Mouse (Mus musculus) layer of hippocampus, postnatal 36 days (tissue): ENCODE measurements around the gene Zfp286. TPM values are rescaled to one million over a fixed set of nuclear protein-coding genes. Genes with fewer than 3 reads are reported as not detected.

ENCODE experiments used
- DNase-seq, 2 experiments: peaks; one replicate each; pipeline ENCODE4 v3.0.0; 2022
- total RNA-seq, 2 experiments: library from RNA; stranded (reverse); gene quantifications; 2 replicates each; pipeline ENCODE4 v1.2.3; 2021

Zfp286 gene
- total RNA-seq: 10 to 100 TPM; 22.0 to 24.2 TPM

DNA sequence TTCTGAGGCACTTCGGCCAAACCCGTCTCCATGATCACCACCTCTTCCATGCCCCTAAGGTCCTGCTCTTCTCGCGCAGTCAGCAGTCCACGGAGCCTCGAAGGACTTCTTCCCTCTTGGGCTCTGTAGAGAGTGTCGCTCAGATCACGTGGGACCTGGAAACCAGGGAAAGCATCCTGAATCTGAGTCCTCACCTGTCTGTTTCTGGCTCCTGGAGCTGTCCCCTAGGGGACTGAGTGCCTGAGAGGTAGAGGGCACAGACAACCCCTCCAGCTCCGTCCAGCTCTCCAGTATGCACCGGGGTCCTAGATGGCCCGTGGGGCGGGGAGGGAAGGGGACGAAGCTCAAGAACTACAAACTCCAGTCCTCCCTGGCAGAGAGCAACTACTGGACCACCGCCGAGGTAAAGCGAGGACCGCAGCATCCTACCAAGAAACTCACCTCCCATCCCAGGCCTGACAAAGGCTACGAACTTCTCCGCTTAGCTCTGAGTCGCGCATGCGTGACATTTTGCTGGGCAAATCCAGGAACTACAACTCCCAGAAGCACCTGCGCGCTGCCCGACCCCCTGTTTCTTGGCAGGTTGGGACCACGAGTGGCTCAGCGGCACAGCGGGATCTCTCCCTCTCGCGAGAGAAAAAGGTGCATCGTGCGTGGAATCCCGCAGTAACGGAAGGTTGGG lies at the start of gene Zfp286:
Gene Zfp286, minus strand, starts transcription at position 528 of the 682 bp plus-strand sequence.
- DNase-seq: peak; percentile 91 to 92

DNA sequence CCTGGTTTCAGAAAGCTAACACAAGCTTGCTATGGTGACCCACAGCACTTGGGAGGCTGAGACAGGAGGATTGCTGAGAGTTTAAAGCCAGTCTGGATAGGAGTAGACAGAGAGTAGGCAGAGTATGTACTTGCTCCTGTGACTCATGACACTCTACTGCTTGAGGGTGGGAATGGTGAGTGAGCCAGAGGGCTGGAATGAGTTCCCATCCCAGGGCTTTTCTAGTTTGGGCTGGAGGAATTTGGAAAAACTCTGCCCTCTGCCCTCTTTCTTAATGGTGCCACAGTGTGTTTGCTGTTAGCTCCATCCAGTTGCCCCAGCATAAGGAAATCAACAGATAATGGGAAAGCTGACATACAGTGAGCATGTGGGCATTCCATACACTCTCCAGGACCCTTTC lies 42.6 kb upstream of the Zfp286 start:
- no peak for DNase-seq

- DNase-seq: no peak
Observed at GRCm38 (mm10) chr11:62830387-62830786, 41.1 kb upstream of the Zfp286 start.

- no peak for DNase-seq
Observed at GRCm38 (mm10) chr11:62827911-62828310, 38.6 kb upstream of the Zfp286 start.

- no peak for DNase-seq
Observed at GRCm38 (mm10) chr11:62827135-62827534, 37.9 kb upstream of the Zfp286 start.

- no peak for DNase-seq
Observed at GRCm38 (mm10) chr11:62826106-62826733, 37.0 kb upstream of the Zfp286 start.

GRCm38 (mm10) chr11:62825222-62826105 lies 36.2 kb upstream of the Zfp286 start:
- no peak for DNase-seq

DNA sequence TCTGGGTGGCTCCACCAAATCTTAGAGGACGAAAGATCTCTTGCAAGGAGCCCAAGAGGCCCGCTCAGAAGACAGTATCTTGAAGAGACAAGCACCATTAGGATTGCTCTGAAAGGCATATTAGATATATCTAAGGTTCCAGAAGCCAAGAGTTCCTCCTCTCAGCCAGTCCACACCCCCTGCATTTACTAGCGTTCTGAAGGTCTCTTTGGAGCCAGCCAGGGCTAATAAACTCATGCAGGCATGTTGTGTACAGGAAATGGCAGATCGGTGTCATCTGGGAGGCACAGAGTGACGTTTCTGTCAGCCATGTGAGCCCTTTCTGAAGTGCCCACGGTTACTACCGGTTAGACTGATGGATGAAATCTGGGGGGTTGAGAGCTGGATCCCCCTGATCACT lies 34.9 kb upstream of the Zfp286 start:
- DNase-seq: no peak

GRCm38 (mm10) chr11:62821893-62822292 lies 32.6 kb upstream of the Zfp286 start:
- DNase-seq: no peak

GRCm38 (mm10) chr11:62820661-62821437 lies 31.6 kb upstream of the Zfp286 start:
- DNase-seq: no peak

GRCm38 (mm10) chr11:62820059-62820541 lies 30.8 kb upstream of the Zfp286 start, which contains the start of gene Trim16:
Gene Trim16, plus strand, starts transcription at chr11:62820231.
- peak in 1 of 2 experiments; percentile 12 for DNase-seq

GRCm38 (mm10) chr11:62819059-62819686 lies 29.9 kb upstream of the Zfp286 start:
- no peak for DNase-seq

- DNase-seq: no peak
Observed at GRCm38 (mm10) chr11:62816591-62816990, 27.3 kb upstream of the Zfp286 start.

DNA sequence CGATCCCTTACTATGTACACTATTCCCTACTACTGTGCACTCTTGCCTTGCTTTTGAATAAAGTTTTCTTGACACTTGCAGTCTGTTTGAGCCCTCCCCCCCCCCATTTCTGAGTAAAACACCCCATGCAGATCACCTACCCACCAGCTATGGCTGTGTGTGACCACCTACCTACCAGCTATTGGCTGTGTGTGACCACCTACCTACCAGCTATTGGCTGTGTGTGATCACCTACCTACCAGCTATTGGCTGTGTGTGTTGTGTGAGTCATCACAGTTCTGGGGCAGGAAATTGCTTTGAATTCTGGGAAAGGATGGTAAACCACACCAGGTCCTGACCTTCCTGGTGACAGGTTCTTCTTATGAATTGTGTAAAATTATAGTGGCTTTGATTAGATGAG lies 26.2 kb upstream of the Zfp286 start:
- DNase-seq: no peak

GRCm38 (mm10) chr11:62814625-62815024 lies 25.4 kb upstream of the Zfp286 start:
- DNase-seq: no peak

DNA sequence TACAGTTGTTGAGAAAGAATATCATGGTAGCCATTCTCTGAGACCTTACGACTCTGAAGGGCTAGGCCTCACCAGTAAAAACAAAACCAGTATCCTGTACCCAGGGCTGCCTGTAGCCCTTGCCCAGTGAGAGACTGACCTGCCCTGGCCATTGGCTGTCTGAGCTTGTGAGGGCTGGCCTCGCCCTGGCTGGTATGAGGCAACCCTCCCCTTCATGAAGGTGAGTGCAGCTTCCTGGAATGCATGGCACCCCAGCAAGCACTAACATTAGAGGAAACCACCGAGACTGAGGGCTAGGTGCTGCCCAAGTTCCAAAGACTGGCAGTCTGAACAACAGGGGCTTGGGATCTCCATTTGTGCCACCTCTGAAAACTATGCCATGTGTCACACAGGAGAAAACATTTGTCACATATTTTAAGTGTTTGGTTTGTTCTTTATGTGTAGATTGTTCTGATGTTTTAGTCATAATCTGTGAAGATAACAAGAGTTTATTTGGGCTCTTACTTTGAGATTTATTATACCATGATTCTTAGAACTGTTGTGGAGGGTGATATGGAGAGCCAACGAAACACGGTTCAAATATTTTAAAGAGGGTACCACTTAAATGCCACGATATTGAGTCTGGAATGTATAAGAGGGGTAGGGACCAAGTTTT lies 24.8 kb upstream of the Zfp286 start:
- no peak for DNase-seq

DNA sequence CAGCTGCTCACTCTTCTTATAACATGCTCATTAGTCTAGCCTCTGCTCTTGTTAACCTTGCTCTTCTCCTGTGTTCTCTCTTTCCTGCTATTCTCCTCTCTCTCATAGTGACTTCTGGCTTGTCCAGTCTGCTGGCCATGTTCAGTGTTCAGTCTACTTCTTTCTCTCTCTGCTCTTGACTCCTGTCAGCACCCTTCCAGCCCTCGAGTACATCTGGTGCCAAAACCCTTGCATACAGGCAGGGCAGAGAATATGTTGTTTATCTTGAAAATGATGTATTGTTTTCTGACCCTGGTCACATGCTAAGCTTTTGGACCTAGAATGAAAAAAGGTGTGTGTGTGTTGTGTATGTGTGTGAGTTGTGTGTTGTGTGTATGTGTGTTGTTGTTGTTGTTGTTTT lies 24.2 kb upstream of the Zfp286 start:
- no peak for DNase-seq

DNA sequence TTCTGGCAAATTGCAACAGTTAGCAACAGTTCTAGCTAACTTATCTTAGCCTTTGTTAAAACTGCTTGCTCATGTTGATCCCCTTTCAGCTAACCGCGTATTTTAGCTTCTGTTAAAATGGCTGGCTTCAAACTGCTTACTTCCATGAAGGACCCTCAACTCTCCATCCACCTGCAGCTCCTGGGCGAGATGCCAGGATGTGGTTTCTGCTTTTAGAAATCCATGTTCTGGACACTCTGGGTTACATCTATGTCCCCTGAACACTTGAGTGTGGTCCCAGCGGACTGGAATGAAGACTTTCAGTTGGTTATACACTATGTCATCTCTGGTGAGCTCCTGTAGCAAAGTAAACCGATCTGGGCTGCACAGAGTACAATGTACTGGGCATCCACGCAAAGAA lies 23.0 kb upstream of the Zfp286 start:
- DNase-seq: no peak

- no peak for DNase-seq
Observed at GRCm38 (mm10) chr11:62809201-62809600, 19.9 kb upstream of the Zfp286 start.

GRCm38 (mm10) chr11:62807965-62808364 lies 18.7 kb upstream of the Zfp286 start:
- no peak for DNase-seq

DNA sequence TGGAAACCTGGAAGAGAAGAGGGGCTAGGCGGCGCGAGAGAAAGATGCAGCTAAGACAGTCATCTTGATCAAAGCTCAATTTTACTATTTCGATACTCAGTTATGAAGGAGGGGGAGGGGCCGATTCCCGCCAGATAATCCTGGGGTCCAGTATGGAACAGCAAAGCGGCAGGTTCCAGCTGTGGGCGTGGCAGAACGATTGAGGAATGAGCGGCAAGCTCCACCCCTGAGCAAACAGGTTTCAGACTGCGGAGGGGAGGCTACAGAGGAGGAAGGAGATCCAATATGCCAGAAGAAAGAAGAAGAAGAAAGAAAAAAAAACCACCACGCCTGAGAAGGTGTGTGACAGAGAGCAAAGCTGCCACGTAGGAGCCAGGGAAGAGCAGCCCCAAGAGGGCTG lies 14.9 kb upstream of the Zfp286 start:
- DNase-seq: no peak
